Mouse (Mus musculus): ENCODE measurements around the gene Zc3h15.
A peak's percentile ranks its signal among the peaks of the same experiment; 100 is the strongest.
"Not testable (repeated sequence)": the region's sequence is repeated elsewhere in the genome, so short reads cannot be mapped to it uniquely, and the experiment has no call there.

Gene Zc3h15

GRCm38 (mm10) chr2:83644276-83645252, at the start of gene Zc3h15:
Zc3h15 (plus strand) TSS chr2:83644435.
- DNase-seq = peak; percentile 95

- no peak for DNase-seq
These were observed 23.5 kb upstream of the Zc3h15 start for GRCm38 (mm10) chr2:83620558-83621367.

- DNase-seq = no peak
These were observed 22.7 kb upstream of the Zc3h15 start for GRCm38 (mm10) chr2:83621511-83621910.

GRCm38 (mm10) chr2:83622792-83623191, 21.4 kb upstream of the Zc3h15 start:
- no peak for DNase-seq

- DNase-seq = no peak
These were observed 20.2 kb upstream of the Zc3h15 start for GRCm38 (mm10) chr2:83624045-83624444.

- DNase-seq = peak; percentile 37
These were observed 18.8 kb upstream of the Zc3h15 start for GRCm38 (mm10) chr2:83625226-83626108.

GRCm38 (mm10) chr2:83626881-83627280, 17.4 kb upstream of the Zc3h15 start:
- no peak for DNase-seq

GRCm38 (mm10) chr2:83627495-83627894, 16.7 kb upstream of the Zc3h15 start:
- no peak for DNase-seq

GRCm38 (mm10) chr2:83627932-83628331, 16.3 kb upstream of the Zc3h15 start:
- DNase-seq = no peak

- DNase-seq = no peak
These were observed 2.2 kb upstream of the Zc3h15 start for GRCm38 (mm10) chr2:83641993-83642392.

- no peak for DNase-seq
These were observed 4.7 kb downstream of the Zc3h15 start for GRCm38 (mm10) chr2:83648916-83649315.

- DNase-seq = no peak
These were observed 8.4 kb downstream of the Zc3h15 start for GRCm38 (mm10) chr2:83652606-83653005.

- DNase-seq = no peak
These were observed 15.0 kb downstream of the Zc3h15 start for GRCm38 (mm10) chr2:83659279-83659678.

- no peak for DNase-seq
These were observed 15.9 kb downstream of the Zc3h15 start for GRCm38 (mm10) chr2:83660114-83660513.

GRCm38 (mm10) chr2:83661351-83661750, 17.1 kb downstream of the Zc3h15 start:
- DNase-seq = no peak

GRCm38 (mm10) chr2:83665051-83665450, 20.8 kb downstream of the Zc3h15 start:
- DNase-seq = not testable (repeated sequence)

- DNase-seq = no peak
These were observed 23.2 kb downstream of the Zc3h15 start for GRCm38 (mm10) chr2:83667430-83667829.

GRCm38 (mm10) chr2:83668052-83668451, 23.8 kb downstream of the Zc3h15 start:
- DNase-seq = no peak

GRCm38 (mm10) chr2:83669988-83670387, 25.8 kb downstream of the Zc3h15 start:
- DNase-seq = no peak

GRCm38 (mm10) chr2:83671843-83672242, 27.6 kb downstream of the Zc3h15 start:
- DNase-seq = no peak

- DNase-seq = no peak
These were observed 28.8 kb downstream of the Zc3h15 start for GRCm38 (mm10) chr2:83673067-83673466.

GRCm38 (mm10) chr2:83673843-83674242, 29.6 kb downstream of the Zc3h15 start:
- DNase-seq = no peak

- DNase-seq = no peak
These were observed 30.2 kb downstream of the Zc3h15 start for GRCm38 (mm10) chr2:83674421-83674820.

Data from layer of hippocampus, adult 9-11 months (tissue).